Mouse (Mus musculus) stomach, postnatal 0 days (tissue): ENCODE measurements around the gene Disc1.

Experiments
- CTCF ChIP-seq: IDR thresholded peaks from 2 replicates; pipeline ENCODE4 v1.5.1; 2016; ENCODE audit warnings: antibody characterized with exemption, low read depth, mild to moderate bottlenecking, moderate library complexity
- EP300 ChIP-seq: optimal IDR thresholded peaks from 2 replicates; pipeline ENCODE3; 2016; ENCODE audit warnings: antibody characterized with exemption

DNA sequence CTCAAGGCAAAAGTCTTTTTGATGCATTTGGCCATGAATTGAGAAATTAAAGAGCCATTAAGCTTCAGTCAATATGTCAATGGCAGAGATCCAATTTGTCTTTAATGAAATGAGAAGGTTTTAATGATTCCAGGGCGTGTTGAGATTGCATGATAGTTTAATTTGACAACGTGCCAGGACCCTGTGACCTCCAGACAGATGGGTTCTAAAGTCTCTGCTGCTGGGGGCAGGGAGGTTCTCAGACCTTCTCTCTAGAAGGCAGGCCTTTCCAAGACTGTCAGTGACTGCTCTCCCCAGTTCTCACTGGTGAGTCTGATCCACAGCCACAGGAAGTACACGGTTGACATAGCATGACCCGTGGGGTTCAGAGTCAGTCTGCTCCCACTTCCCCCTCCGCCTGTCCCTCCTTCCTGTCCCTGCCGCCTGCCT, 170.3 kb downstream of the Disc1 start:
- TF ChIP-seq EP300, result no peak
- no peak for TF ChIP-seq CTCF
